Mouse (Mus musculus) MEL (cell line): ENCODE measurements around the gene Gxylt1.

Experiments
- E2F4 ChIP-seq: IDR thresholded peaks from 2 replicates; pipeline ENCODE4 v1.6.1; 2011; ENCODE audit warnings: low read depth, low read length, improper control_type of control experiment, borderline replicate concordance
- GATA1 ChIP-seq: IDR thresholded peaks from 2 replicates; pipeline ENCODE4 v1.6.1; 2011; ENCODE audit warnings: low read depth, low read length, improper control_type of control experiment
- KAT2A ChIP-seq: conservative IDR thresholded peaks from 2 replicates; pipeline ENCODE4 v1.6.1; 2012; ENCODE audit warnings: low read depth, low read length, improper control_type of control experiment, inconsistent platforms
- NELFE ChIP-seq: IDR thresholded peaks from 2 replicates; pipeline ENCODE4 v1.6.1; 2011; ENCODE audit warnings: low read depth, low read length, improper control_type of control experiment
- SIN3A ChIP-seq: IDR thresholded peaks from 2 replicates; pipeline ENCODE4 v1.6.1; 2012; ENCODE audit warnings: low read length, improper control_type of control experiment, inconsistent platforms

DNA sequence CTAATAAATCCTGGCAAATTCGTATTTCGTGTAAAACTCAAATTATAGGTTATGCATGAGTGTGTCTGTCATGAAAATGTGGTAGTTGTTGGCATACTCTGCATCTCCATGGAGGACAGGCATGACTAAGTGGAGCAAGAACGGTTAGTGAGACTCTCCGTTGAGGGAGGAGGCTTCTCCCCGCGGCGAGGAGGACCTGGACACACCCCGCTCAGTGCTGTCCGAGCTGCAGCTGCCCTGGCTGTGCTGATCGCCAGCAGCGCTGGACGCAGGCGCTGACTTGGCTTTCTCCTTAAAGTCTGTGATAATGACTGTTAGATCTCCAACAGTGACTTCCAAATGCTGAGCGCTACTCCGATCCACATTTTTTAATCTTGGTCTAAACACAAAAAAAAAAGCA lies 10.3 kb upstream of the Gxylt1 start:
- TF ChIP-seq SIN3A (no peak), E2F4 (no peak), NELFE (no peak), GATA1 (no peak), KAT2A (no peak)
